Mouse (Mus musculus) thymus, postnatal 36 days (tissue): ENCODE measurements around the gene Rfesd.
A peak's percentile ranks its signal among the peaks of the same experiment; 100 is the strongest.

Source experiments
- DNase-seq, 2 experiments: peaks; one replicate each; pipeline ENCODE4 v3.0.0; 2022; ENCODE audit warnings: mixed read lengths in 2 of 2

Rfesd gene

DNA sequence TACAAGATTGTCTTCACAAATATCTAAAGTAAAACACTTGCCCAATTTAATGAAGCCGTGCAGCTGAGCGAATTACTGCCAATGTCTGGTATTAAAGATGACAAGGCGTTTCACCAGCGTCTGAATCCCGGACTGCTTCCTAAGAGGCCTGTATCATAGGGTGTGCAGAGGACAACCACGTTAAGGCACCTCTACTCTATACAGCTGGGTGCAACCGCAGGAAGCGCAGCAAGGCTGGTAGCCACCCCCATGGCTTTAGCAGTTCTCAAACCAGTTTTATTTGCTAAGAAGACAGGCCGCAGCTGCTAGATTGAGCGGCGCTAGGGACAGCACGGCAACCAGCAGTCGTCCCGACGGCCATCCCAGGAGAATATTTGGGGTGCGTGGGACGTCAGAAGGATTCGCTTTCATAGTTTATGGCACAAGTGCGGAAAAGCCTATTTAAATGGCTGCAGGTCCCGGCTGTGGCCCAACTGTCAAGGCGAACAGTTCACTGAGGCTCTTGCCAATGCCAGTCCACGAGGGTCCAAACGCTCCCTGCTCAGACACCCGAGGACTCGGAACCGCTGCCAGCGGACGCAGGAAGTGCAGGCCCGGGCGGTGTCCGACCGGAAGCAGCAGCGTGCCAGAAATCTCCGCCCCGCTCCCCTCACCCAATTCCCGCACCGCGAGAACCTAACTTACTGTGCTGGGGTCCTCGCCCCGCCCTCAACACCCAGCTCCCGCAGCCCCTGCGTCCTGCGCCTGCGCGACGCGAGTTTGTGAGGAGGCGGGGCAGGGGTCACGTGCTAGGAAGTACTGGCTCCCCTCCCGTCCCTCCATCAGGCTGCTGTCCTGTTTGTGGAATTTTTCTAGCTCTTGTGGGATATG lies at the start of gene Rfesd:
Rfesd (minus strand) TSS at position 746 of the 870 bp plus-strand sequence.
- DNase-seq, result peak; percentile 98 to 99

DNA sequence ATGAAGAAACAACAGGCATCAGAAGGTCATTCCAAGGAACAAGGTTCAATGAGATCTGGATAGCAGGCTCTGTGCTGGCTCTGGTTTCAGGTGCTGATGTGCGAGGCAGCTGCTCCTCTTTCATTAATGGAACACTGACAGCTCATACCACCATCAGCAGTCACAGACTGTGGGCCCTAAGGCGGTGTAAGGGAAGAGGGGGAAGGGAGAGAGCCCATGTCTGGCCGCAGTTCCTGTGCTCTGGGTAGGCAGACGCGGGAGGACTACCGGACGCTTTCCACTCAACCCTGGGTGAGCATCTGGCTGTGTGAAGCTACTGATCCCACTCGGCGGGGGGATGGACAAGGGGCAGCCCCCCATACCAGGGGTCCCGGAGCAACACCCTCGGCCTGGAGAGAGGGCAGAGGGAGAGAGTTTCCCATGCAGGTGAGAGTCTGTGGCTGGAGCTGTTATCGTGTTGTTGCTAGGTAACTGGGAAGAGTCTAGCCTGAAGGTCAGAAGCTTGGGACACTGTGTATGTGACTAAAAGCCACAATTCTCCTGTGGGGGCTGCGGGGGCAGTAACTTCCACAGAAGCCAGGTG lies 45.9 kb upstream of the Rfesd start:
- no peak for DNase-seq

DNA sequence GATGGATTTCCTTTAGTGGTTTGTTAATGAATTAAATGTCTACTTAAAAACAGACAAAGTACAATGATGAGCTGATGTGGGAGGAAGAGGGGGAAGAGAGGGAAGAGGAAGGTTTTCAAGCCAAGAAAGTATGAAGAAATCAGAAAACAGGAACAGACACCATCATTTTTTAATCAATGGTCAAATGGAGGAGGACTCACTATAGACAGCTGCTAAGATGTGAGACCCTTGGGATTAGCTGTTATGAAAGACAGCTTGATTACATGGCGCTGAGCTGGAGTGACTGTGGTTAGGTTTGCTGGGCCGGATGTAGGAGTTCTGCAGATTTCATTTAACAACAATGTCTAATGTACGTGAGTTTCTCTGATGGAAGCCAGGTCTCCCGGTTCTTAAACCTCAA lies 45.0 kb upstream of the Rfesd start:
- no peak for DNase-seq

DNA sequence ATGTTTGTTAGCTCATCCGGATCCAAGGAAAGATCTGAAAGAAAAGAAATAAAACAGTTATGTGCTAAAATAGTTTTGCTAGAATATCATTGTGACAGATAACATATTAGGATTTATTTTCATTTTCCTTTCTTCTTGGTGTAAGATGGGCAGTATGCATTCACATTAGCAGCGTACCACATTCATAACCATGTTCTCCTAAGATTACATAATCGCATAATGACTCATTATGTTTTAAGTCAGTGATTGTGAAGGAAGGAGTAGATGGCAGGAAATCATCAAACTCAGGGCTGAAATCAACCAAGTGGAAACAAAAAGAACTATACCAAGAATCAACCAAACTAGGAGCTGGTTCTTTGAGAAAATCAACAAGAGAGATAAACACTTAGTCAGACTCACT lies 44.0 kb upstream of the Rfesd start:
- no peak for DNase-seq

GRCm38 (mm10) chr13:76062126-76062525 lies 43.6 kb upstream of the Rfesd start:
- no peak for DNase-seq

GRCm38 (mm10) chr13:76059591-76059990 lies 41.1 kb upstream of the Rfesd start:
- no peak for DNase-seq

DNA sequence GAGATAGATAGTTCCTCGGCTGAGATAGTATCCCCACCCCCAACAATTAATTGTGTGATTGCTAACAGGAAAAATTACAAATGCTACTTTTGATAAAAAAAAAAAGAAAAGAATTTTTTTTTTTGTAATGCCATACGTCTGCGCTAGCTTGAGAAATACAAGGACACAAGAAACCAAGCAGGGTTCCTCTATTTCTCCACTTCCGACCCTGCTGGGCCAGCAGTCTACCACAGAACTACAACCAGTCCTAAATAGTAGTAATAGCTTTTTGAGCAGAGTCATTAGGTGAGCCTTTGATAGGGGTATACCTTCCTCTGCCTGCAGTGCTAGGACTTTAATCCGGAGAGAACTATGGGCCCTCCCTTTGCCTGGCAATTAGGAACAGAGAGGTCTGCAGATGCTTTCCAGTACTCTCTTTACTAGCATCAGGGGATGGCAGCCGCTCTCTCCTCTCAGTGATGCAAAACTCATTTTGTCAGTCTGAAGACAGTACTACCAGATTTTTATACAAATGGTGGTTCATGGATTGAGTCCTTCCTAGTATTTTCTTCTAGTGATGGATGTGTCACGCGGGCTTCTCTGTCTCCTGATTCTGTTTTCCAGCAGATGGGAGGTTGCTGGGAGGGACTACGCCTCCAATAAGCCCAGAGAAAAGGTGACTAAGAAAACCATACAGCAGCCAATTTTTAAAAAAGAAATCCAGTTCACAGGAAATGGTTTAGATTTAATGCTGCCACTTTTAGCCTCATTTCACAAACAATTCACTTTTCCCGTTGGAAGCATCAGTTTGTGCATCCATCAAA lies 38.9 kb upstream of the Rfesd start:
- DNase-seq, result no peak

- DNase-seq, result no peak
Measured at GRCm38 (mm10) chr13:76056896-76057266, 38.4 kb upstream of the Rfesd start, which contains the start of gene Gpr150. TSS of gene Gpr150 (minus strand) at chr13:76056996.

DNA sequence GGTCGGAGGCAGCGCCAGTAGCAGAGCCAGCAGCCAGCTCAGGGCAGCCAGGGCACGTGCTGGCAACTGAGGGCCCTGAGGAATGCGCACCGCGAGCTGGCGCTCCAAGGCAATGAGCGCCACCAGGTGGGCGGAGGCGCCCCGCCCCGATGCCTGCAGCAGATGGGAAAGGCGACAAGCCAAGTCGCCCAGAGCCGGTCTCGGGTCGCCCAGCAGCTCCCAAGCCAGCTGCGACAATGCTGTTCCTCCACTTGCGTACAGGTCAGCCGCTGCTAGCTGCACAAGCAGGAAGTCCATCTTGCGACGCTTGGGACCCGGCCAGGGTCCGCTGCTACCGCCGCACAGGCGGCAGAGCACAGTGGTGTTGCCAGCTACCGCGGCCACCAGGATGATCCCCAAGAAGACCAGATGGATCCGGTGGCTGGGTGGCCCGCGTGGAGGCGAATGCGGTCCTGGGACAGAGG lies 37.8 kb upstream of the Rfesd start:
- DNase-seq, result peak; percentile 56 to 63

DNA sequence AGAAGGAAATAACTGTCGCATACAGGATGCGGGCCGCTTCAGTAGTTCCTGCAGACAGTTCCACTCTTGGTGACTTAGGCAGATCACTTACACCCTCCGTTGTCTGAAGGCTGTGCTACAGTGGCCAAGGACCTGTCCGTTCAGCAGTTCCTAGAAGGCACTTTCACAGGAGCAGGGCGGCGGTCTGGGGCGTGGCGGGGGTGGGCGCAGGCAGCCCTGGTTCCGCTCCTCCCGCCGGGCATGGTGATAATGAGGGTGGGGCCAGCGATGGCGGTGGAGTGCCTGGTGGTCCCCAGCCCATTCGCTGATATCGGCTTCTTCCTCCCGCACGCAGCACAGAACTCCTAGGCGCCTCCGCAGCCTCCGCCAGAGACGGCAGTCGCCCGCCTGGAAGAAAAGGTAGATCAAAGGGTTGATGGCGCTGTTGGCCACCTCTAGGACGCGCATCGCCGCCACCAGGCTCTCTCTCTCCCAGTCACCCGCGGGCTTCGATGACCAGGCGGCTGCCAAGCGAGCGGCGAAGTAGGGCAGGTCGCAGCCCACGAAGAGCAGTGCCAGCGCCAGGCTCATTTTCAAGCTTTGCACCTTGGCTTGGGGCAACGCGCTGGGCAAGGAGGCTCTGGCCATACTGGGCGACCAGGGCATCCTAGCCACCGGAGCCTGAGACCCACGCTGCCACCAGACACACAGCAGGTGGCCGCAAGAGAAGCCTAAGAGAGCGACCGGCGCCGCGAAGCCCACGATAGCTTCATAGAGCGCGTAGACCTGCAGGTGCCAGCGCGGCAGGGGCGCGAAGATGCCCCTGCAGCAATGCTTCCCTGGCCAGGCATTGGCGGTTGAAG lies 37.1 kb upstream of the Rfesd start:
- peak; percentile 4 to 12 for DNase-seq

- no peak for DNase-seq
Measured at GRCm38 (mm10) chr13:76044971-76045370, 26.5 kb upstream of the Rfesd start.

DNA sequence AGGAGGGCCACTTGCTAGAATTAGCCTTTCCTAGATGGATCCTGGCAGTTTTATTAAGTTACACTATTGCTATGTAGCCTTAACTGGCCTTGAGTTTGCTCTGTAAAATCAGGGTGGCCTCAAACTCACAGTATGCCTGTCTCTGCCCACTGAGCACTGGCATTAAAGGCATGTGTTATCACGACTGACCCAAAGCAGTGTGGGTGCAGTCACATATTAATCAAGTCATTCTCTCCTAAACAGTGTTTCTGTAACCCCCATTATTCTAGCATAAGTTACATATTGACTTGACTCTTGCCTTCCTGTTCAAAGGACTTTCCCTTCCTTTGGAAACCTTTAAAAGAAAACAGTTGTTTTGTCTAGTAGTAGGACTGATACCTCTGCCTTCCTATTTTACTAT lies 23.9 kb upstream of the Rfesd start:
- no peak for DNase-seq

- DNase-seq, result no peak
Measured at GRCm38 (mm10) chr13:76024588-76024987, 6.1 kb upstream of the Rfesd start.

- DNase-seq, result no peak
Measured at GRCm38 (mm10) chr13:76021782-76022181, 3.3 kb upstream of the Rfesd start.

DNA sequence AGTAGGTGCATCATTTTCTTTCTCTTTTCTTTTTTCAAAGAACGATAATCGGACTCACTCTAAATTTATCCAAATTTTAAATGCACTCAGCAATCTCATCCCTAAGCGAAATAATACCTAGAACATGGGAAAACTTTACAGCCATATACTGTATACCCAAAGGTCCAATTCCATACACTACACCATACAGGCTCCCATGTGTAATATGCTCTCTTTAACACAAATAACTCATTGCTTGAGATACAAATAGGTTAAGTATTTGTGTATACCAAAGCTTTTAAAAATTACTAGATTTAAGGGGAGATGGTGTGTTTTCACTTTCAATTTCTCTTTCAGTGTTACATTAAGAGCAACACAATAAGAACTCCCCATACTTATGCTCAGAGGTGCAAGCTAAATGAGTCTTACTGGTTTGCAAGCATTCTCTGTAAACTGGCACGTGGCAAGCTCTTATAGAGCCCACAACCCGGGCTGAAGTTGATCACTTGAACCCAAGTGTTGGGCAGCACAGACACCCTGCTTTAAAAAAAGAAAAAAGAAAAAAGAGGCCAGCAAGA lies 403 bp upstream of the Rfesd start:
- DNase-seq, result no peak

DNA sequence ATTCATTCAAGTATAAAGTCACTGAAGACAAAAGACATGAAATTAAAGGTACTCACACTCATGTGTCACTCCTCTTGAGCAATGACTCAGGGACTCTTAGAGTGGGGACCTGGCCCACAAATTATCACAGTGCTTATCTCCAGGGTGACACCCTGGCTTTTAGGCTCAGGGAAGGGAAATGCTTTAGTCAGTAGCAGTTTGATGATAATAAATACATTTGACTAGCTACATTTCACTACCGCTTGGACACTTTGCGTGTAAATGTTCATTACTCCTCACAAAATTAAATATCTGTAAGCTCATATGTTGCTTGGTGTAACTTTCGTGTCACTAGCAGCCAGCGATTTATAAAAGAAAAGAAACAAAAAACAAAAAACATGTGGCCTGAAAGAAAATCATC lies 1.1 kb downstream of the Rfesd start:
- DNase-seq, result no peak

GRCm38 (mm10) chr13:76014511-76014910 lies 4.0 kb downstream of the Rfesd start:
- no peak for DNase-seq

DNA sequence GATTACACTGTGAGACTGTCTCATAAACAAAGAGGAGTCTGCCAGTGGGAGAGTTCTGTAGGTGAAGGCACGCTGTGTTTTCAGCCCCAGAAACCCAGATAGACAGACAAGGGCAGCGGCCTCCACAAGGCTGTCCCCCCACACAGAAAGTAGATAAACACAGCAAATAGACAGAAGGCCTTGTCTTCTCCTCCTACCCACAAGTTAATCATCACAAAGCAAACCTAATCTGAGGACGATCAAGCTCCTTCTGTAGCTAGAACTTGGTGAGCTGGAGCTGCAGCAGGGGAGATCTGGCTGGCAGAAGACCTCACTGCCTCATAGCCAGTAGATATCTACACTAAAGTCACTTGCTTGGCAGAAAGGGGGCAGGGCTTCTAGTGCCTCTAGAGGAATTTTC lies 15.2 kb downstream of the Rfesd start:
- no peak for DNase-seq

- no peak for DNase-seq
Measured at GRCm38 (mm10) chr13:75992169-75993028, 26.1 kb downstream of the Rfesd start.

DNA sequence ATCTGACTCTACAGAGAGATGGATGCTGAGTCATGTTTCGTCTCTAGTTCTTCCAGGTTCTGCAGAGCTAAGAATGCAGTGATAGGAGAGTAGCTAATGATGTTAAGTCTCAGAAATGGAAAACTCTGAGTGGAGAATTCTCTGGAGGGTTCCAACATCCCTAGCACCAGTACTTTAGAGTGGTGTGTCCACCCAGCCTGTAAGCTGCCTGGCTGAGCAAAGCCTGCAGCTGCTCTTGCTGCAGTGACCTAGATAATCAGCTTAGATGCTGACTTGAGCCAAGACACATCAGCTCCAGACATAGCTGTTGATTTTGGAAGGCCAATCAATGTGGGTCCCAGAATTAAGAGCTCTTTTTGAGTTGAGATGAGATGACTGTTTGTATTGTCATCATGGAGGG lies 30.4 kb downstream of the Rfesd start:
- DNase-seq, result no peak

- DNase-seq, result no peak
Measured at GRCm38 (mm10) chr13:75981901-75982300, 36.6 kb downstream of the Rfesd start.
